Mouse (Mus musculus) heart, adult 2 months (tissue): ENCODE measurements at regions not wholly inside any gene's neighbourhood (a gene's known extent, or its start where the extent isn't known, plus 50 kb on each side); places are given as distances from the start of the nearest gene placed in this dataset.

Experiments
- CTCF ChIP-seq: fragments of 200-600 bp; IDR thresholded peaks from 2 replicates; pipeline ENCODE4 v1.8.1; 2022; ENCODE audit warnings: antibody characterized with exemption, mild to moderate bottlenecking, moderate library complexity
- EP300 ChIP-seq: fragments of 200-500 bp; IDR thresholded peaks from 2 replicates; pipeline ENCODE4 v1.6.1; 2011; ENCODE audit warnings: low read depth, low read length, control low read depth; ENCODE audit not compliant: insufficient read depth
- POLR2A ChIP-seq: fragments of 200-500 bp; IDR thresholded peaks from 2 replicates; pipeline ENCODE4 v1.6.1; 2011; ENCODE audit warnings: mild to moderate bottlenecking, low read depth, low read length, control low read depth; ENCODE audit not compliant: insufficient read depth

DNA sequence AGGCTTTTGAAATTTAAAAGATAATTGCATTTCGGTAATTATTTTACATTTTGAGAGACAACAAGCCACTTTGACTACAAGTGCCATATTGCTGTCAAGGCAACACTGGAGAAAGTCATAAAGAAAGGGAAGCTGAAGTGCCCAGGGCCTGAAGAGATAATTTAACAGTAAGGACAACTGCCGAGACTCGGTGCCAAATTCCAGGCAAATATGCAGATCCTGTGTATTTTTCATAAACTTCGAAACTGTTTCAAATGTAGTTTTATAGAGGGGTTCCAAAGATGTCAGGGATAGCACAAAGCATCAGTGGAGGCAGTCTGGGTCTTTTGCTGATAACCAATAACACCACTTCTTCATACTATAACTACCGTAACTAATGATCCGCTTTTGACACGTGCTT lies 54.7 kb upstream of the Cpne8 start:
- TF ChIP-seq CTCF (no peak), EP300 (no peak), POLR2A (no peak)
